Mouse (Mus musculus) midbrain, postnatal 0 days (tissue): ENCODE data around the gene Gm12216. TPM values are rescaled to one million over a fixed set of nuclear protein-coding genes. Genes with fewer than 3 reads are reported as not detected.

ENCODE experiments used
- ATAC-seq: fragments of 200-750 bp; cut with Nextera tagmentation; 2 replicates; pipeline ENCODE4 v1.8.0; 2017; ENCODE audit warnings: moderate number of reproducible peaks, mild to moderate bottlenecking, moderate TSS enrichment, moderate library complexity; ENCODE audit not compliant: low FRiP score
- DNase-seq: peaks from one replicate; pipeline ENCODE4 v3.0.0-alpha.2; 2015; ENCODE audit warnings: low spot score
- H3K27ac ChIP-seq: fragments of 300-500 bp; sonication (generic); 2 replicates; pipeline ENCODE4 v1.5.1; 2014; ENCODE audit warnings: low read depth, mild to moderate bottlenecking, low read length, mixed read lengths
- H3K27me3 ChIP-seq: fragments of 300-500 bp; sonication (generic); 2 replicates; pipeline ENCODE4 v1.6.1; 2014; ENCODE audit warnings: low read length, control low read depth, mixed read lengths; ENCODE audit not compliant: insufficient read depth
- H3K36me3 ChIP-seq: fragments of 300-500 bp; sonication (generic); 2 replicates; pipeline ENCODE4 v1.6.1; 2014; ENCODE audit warnings: low read length, control low read depth, mixed read lengths; ENCODE audit not compliant: insufficient read depth
- H3K4me1 ChIP-seq: fragments of 300-500 bp; sonication (generic); 2 replicates; pipeline ENCODE4 v1.6.1; 2014; ENCODE audit warnings: mild to moderate bottlenecking, control low read depth, antibody characterized with exemption, low read length, mixed read lengths; ENCODE audit not compliant: insufficient read depth
- H3K4me2 ChIP-seq: fragments of 300-500 bp; sonication (generic); 2 replicates; pipeline ENCODE4 v1.6.1; 2014; ENCODE audit warnings: low read depth, mild to moderate bottlenecking, low read length, mixed read lengths; ENCODE audit not compliant: poor library complexity, severe bottlenecking
- H3K4me3 ChIP-seq: fragments of 300-500 bp; sonication (generic); 2 replicates; pipeline ENCODE4 v1.5.1; 2014; ENCODE audit warnings: low read depth, mild to moderate bottlenecking, low read length, moderate library complexity
- H3K9ac ChIP-seq: fragments of 300-500 bp; sonication (generic); replicated peaks from 2 replicates; pipeline ENCODE4 v1.6.1; 2014; ENCODE audit warnings: mild to moderate bottlenecking, low read length, moderate library complexity, mixed read lengths; ENCODE audit not compliant: poor library complexity, severe bottlenecking
- H3K9me3 ChIP-seq: fragments of 300-500 bp; sonication (generic); 2 replicates; pipeline ENCODE4 v1.6.1; 2016; ENCODE audit warnings: low read length, control low read depth
- CTCF ChIP-seq: IDR thresholded peaks from 2 replicates; pipeline ENCODE4 v1.5.1; 2016; ENCODE audit warnings: antibody characterized with exemption, mild to moderate bottlenecking
- WGBS: fragments of 180-500 bp; shearing (Covaris S2); extraction: QIAGEN DNeasy Blood & Tissue Kit; methylation state at CpG from one replicate; pipeline ENCODE4 v1.1.7; 2014; 5-methylcytosine and 5-hydroxymethylcytosine counted together
- polyA plus RNA-seq: library from polyadenylated mRNA; unstranded; fragments of >200 nt; fragmentation: Nextera tagmentation; extraction: Ambion mirVana; gene quantifications from 2 replicates; pipeline ENCODE4 v1.2.1, GENCODE M21; 2015
- total RNA-seq: library from RNA; depleted of rRNA; stranded (reverse); fragments of >200 nt; gene quantifications from 2 replicates; pipeline ENCODE4 v1.2.3, GENCODE M21; 2014

Gene Gm12216
- total and polyA plus RNA-seq, 2 experiments from 2014 or later, result 0.65 TPM; not detected in 1

- DNase-seq (no peak), ATAC-seq (no peak)
- TF ChIP-seq CTCF, result no peak
- Histone ChIP-seq H3K27me3 (no peaks in the 10 kb centered on the region), H3K9me3 (no peaks in the 10 kb centered on the region), H3K36me3 (no peaks in the 10 kb centered on the region), H3K27ac (no peak overlapping the region), H3K4me3 (no peak overlapping the region), H3K4me1 (no peaks in the 10 kb centered on the region), H3K4me2 (no peak overlapping the region), H3K9ac (no peak overlapping the region)
- WGBS, result 91% methylated on average over 6 of the region's 6 CpGs
Measured at GRCm38 (mm10) chr11:53899981-53900380, 40.9 kb upstream of the Gm12216 start.

- no peaks in the 10 kb centered on the region for H3K4me1 ChIP-seq
- no peak for TF ChIP-seq CTCF
- no peak for DNase-seq
- H3K27me3 ChIP-seq, result no peaks in the 10 kb centered on the region
- H3K27ac ChIP-seq, result no peak overlapping the region
- H3K4me2 ChIP-seq, result no peak overlapping the region
- H3K36me3 ChIP-seq, result no peaks in the 10 kb centered on the region
- H3K9ac ChIP-seq, result no peak overlapping the region
- H3K9me3 ChIP-seq, result no peaks in the 10 kb centered on the region
- no peak for ATAC-seq
- WGBS, result 64% methylated on average over 3 of the region's 3 CpGs
- H3K4me3 ChIP-seq, result no peak overlapping the region
Measured at GRCm38 (mm10) chr11:53899004-53899403, 39.9 kb upstream of the Gm12216 start.

- H3K9ac ChIP-seq, result no peak overlapping the region
- H3K4me3 ChIP-seq, result no peak overlapping the region
- TF ChIP-seq CTCF, result no peak
- no peaks in the 10 kb centered on the region for H3K4me1 ChIP-seq
- WGBS, result 57% methylated on average over 6 of the region's 6 CpGs
- H3K36me3 ChIP-seq, result no peaks in the 10 kb centered on the region
- H3K27ac ChIP-seq, result no peak overlapping the region
- no peaks in the 10 kb centered on the region for H3K9me3 ChIP-seq
- no peaks in the 10 kb centered on the region for H3K27me3 ChIP-seq
- DNase-seq (no peak), ATAC-seq (no peak)
- no peak overlapping the region for H3K4me2 ChIP-seq
Measured at GRCm38 (mm10) chr11:53896935-53897334, 37.9 kb upstream of the Gm12216 start.

- Histone ChIP-seq H3K9ac (no peak overlapping the region), H3K9me3 (no peaks in the 10 kb centered on the region), H3K4me1 (peaks cover 5% of the 10 kb centered on the region; the same call in 1 of the 2 replicates), H3K27me3 (no peaks in the 10 kb centered on the region), H3K27ac (no peak overlapping the region), H3K4me2 (no peak overlapping the region), H3K4me3 (no peak overlapping the region), H3K36me3 (no peaks in the 10 kb centered on the region)
- ATAC-seq, result no peak
- WGBS, result 51% methylated on average over 2 of the region's 2 CpGs
- no peak for TF ChIP-seq CTCF
- no peak for DNase-seq
Measured at GRCm38 (mm10) chr11:53893451-53893850, 34.4 kb upstream of the Gm12216 start.

- no peak for DNase-seq
- Histone ChIP-seq H3K9ac (no peak overlapping the region), H3K4me3 (no peak overlapping the region), H3K4me2 (no peak overlapping the region), H3K4me1 (peaks cover 5% of the 10 kb centered on the region; the same call in 1 of the 2 replicates), H3K27me3 (no peaks in the 10 kb centered on the region), H3K36me3 (no peaks in the 10 kb centered on the region), H3K9me3 (no peaks in the 10 kb centered on the region), H3K27ac (no peak overlapping the region)
- no peak for ATAC-seq
- 35% methylated on average over 9 of the region's 9 CpGs for WGBS
- TF ChIP-seq CTCF, result no peak
Measured at GRCm38 (mm10) chr11:53892716-53893416, 33.8 kb upstream of the Gm12216 start.
